Mouse (Mus musculus) heart, adult 9 months (tissue): ENCODE measurements around the gene Gpx8.
A peak's percentile ranks its signal among the peaks of the same experiment; 100 is the strongest.

ENCODE experiments used
- DNase-seq, 2 experiments: peaks; one replicate each; pipeline ENCODE4 v3.0.0; 2022; ENCODE audit warnings: low spot score in 2 of 2

The Gpx8 gene

GRCm38 (mm10) chr13:113046211-113046883 lies at the start of gene Gpx8:
Gene Gpx8, minus strand, starts transcription at chr13:113046410.
- peak; percentile 49 to 57 for DNase-seq

GRCm38 (mm10) chr13:113094618-113095017 lies 48.4 kb upstream of the Gpx8 start:
- no peak for DNase-seq

- no peak for DNase-seq
Measured at GRCm38 (mm10) chr13:113090489-113090888, 44.3 kb upstream of the Gpx8 start.

- DNase-seq, result no peak
Measured at GRCm38 (mm10) chr13:113087226-113088017, 41.2 kb upstream of the Gpx8 start.

- DNase-seq, result no peak
Measured at GRCm38 (mm10) chr13:113084732-113085131, 38.5 kb upstream of the Gpx8 start.

- no peak for DNase-seq
Measured at GRCm38 (mm10) chr13:113082101-113082500, 35.9 kb upstream of the Gpx8 start.

- DNase-seq, result no peak
Measured at GRCm38 (mm10) chr13:113079021-113079420, 32.8 kb upstream of the Gpx8 start.

GRCm38 (mm10) chr13:113064542-113064941 lies 18.3 kb upstream of the Gpx8 start:
- no peak for DNase-seq

GRCm38 (mm10) chr13:113061746-113062145 lies 15.5 kb upstream of the Gpx8 start:
- no peak for DNase-seq

GRCm38 (mm10) chr13:113055826-113056225 lies 9.6 kb upstream of the Gpx8 start:
- no peak for DNase-seq

- DNase-seq, result no peak
Measured at GRCm38 (mm10) chr13:113054230-113054629, 8.0 kb upstream of the Gpx8 start.

GRCm38 (mm10) chr13:113047647-113048046 lies 1.4 kb upstream of the Gpx8 start:
- no peak for DNase-seq

GRCm38 (mm10) chr13:113047018-113047417 lies 808 bp upstream of the Gpx8 start:
- no peak for DNase-seq

- DNase-seq, result no peak
Measured at GRCm38 (mm10) chr13:113045458-113046110, 626 bp downstream of the Gpx8 start.

GRCm38 (mm10) chr13:113044876-113045275 lies 1.3 kb downstream of the Gpx8 start:
- DNase-seq, result no peak

GRCm38 (mm10) chr13:113035852-113036251 lies 10.4 kb downstream of the Gpx8 start:
- DNase-seq, result peak; percentile 64 to 77

GRCm38 (mm10) chr13:113034950-113035421 lies 11.2 kb downstream of the Gpx8 start, which contains the start of gene Cdc20b:
Gene Cdc20b, plus strand, starts transcription at chr13:113035111.
- DNase-seq, result peak in 1 of 2 experiments; percentile 16

- no peak for DNase-seq
Measured at GRCm38 (mm10) chr13:113034271-113034886, 11.8 kb downstream of the Gpx8 start.

GRCm38 (mm10) chr13:113032831-113033230 lies 13.4 kb downstream of the Gpx8 start:
- DNase-seq, result no peak

GRCm38 (mm10) chr13:113031792-113032571 lies 14.2 kb downstream of the Gpx8 start:
- no peak for DNase-seq

GRCm38 (mm10) chr13:113031351-113031750 lies 14.9 kb downstream of the Gpx8 start:
- no peak for DNase-seq
